Mouse (Mus musculus) erythroblast, embryonic 14.5 days (primary cell): ENCODE measurements around the gene Tapbpl.

Experiments
- GATA1 ChIP-seq: IDR thresholded peaks from 2 replicates; pipeline ENCODE4 v1.6.1; 2012; ENCODE audit warnings: low read length, inconsistent platforms, mixed read lengths
- TAL1 ChIP-seq: IDR thresholded peaks from 3 replicates; pipeline ENCODE4 v1.6.1; 2012; ENCODE audit warnings: low read length, inconsistent platforms, mixed read lengths

- TF ChIP-seq TAL1 (no peak), GATA1 (no peak)
Measured at GRCm38 (mm10) chr6:125222146-125222545, 9.5 kb downstream of the Tapbpl start.
